Mouse (Mus musculus) CH12.LX (cell line): Measurements from ENCODE around the gene Actr8. TPM values are rescaled to one million over a fixed set of nuclear protein-coding genes. Genes with fewer than 3 reads are reported as not detected.

ENCODE experiments used
- DNase-seq: peaks from one replicate; pipeline ENCODE4 v3.0.0-alpha.2; 2013; ENCODE audit errors: extremely low read depth
- H3K27ac ChIP-seq: 2 replicates; pipeline ENCODE4 v1.5.1; 2012; ENCODE audit warnings: low read depth, mild to moderate bottlenecking, control low read depth, moderate library complexity; ENCODE audit not compliant: insufficient read depth
- H3K27me3 ChIP-seq: replicated peaks from 2 replicates; pipeline ENCODE3; 2012; ENCODE audit warnings: inconsistent platforms
- H3K36me3 ChIP-seq, 2 experiments: replicated peaks in 1 of 2; 2 replicates each; pipeline versions ENCODE3 to v1.6.1; 2012; ENCODE audit warnings: inconsistent platforms in 1 of 2, low read length in 1 of 2, mild to moderate bottlenecking in 1 of 2, mixed read lengths in 1 of 2, moderate library complexity in 1 of 2; ENCODE audit not compliant: control insufficient read depth in 1 of 2, insufficient read depth in 1 of 2
- H3K4me1 ChIP-seq, 2 experiments: 2 replicates each; pipeline ENCODE4 v1.6.1; 2012; ENCODE audit warnings: inconsistent platforms in 1 of 2, moderate library complexity in 1 of 2; ENCODE audit not compliant: insufficient read depth in 2 of 2, control insufficient read depth in 1 of 2
- H3K4me2 ChIP-seq: 2 replicates; pipeline ENCODE4 v1.6.1; 2012; ENCODE audit warnings: low read depth, mild to moderate bottlenecking, control low read depth; ENCODE audit not compliant: poor library complexity, insufficient read depth, severe bottlenecking
- H3K4me3 ChIP-seq, 3 experiments: fragments of 150-350 bp in 1 of 3; sonication (generic) in 1 of 3; replicated peaks in 1 of 3; 2 replicates each; pipeline versions ENCODE3 to v1.5.1; 2011 to 2012; ENCODE audit warnings: low read depth in 2 of 3, low read length in 2 of 3, mild to moderate bottlenecking in 2 of 3, moderate library complexity in 2 of 3, control low read depth in 1 of 3, improper control_type of control experiment in 1 of 3, inconsistent platforms in 1 of 3, mixed read lengths in 1 of 3; ENCODE audit not compliant: poor library complexity in 1 of 3
- H3K79me2 ChIP-seq: replicated peaks from 2 replicates; pipeline ENCODE4 v1.6.1; 2012; ENCODE audit warnings: mild to moderate bottlenecking, moderate library complexity; ENCODE audit not compliant: control insufficient read depth, poor library complexity, insufficient read depth, severe bottlenecking; ENCODE audit errors: extremely low read depth
- H3K9ac ChIP-seq: 2 replicates; pipeline ENCODE4 v1.6.1; 2012; ENCODE audit warnings: low read depth, mild to moderate bottlenecking, control low read depth, moderate library complexity; ENCODE audit not compliant: insufficient read depth
- H3K9me3 ChIP-seq: replicated peaks from 2 replicates; pipeline ENCODE3; 2012; ENCODE audit warnings: low read length, inconsistent platforms, mixed read lengths
- CHD1 ChIP-seq: IDR thresholded peaks from 2 replicates; pipeline ENCODE4 v1.6.1; 2012; ENCODE audit warnings: low read depth, low read length, improper control_type of control experiment, inconsistent platforms
- ETS1 ChIP-seq: conservative IDR thresholded peaks from 2 replicates; pipeline ENCODE4 v1.6.1; 2012; ENCODE audit warnings: low read depth, mild to moderate bottlenecking, inconsistent platforms, low read length, improper control_type of control experiment, moderate library complexity
- GABPA ChIP-seq: IDR thresholded peaks from 2 replicates; pipeline ENCODE4 v1.6.1; 2012; ENCODE audit warnings: low read depth, low read length, improper control_type of control experiment, inconsistent platforms; ENCODE audit not compliant: insufficient replicate concordance
- HCFC1 ChIP-seq: IDR thresholded peaks from 2 replicates; pipeline ENCODE4 v1.6.1; 2012; ENCODE audit warnings: low read depth, mild to moderate bottlenecking, inconsistent platforms, low read length, improper control_type of control experiment
- IRF4 ChIP-seq: IDR thresholded peaks from 2 replicates; pipeline ENCODE4 v1.6.1; 2014; ENCODE audit warnings: low read depth, mild to moderate bottlenecking, inconsistent platforms, low read length, improper control_type of control experiment
- JUND ChIP-seq: conservative IDR thresholded peaks from 2 replicates; pipeline ENCODE4 v1.6.1; 2011; ENCODE audit warnings: low read depth, low read length, improper control_type of control experiment
- MAX ChIP-seq: IDR thresholded peaks from 2 replicates; pipeline ENCODE4 v1.6.1; 2011; ENCODE audit warnings: low read length, improper control_type of control experiment
- MXI1 ChIP-seq: IDR thresholded peaks from 2 replicates; pipeline ENCODE4 v1.6.1; 2011; ENCODE audit warnings: mild to moderate bottlenecking, low read depth, low read length, improper control_type of control experiment
- MYC ChIP-seq: IDR thresholded peaks from 2 replicates; pipeline ENCODE4 v1.6.1; 2011; ENCODE audit warnings: low read depth, mild to moderate bottlenecking, improper control_type of control experiment, low read length
- POLR2A ChIP-seq: IDR thresholded peaks from 2 replicates; pipeline ENCODE4 v1.6.1; 2011; ENCODE audit warnings: low read depth, mild to moderate bottlenecking, improper control_type of control experiment, low read length
- TCF12 ChIP-seq: IDR thresholded peaks from 2 replicates; pipeline ENCODE4 v1.6.1; 2014; ENCODE audit warnings: low read depth, mild to moderate bottlenecking, inconsistent platforms, low read length, improper control_type of control experiment
- ZKSCAN1 ChIP-seq: IDR thresholded peaks from 2 replicates; pipeline ENCODE4 v1.6.1; 2012; ENCODE audit warnings: low read depth, inconsistent platforms, low read length, improper control_type of control experiment, borderline replicate concordance
- ZMIZ1 ChIP-seq: IDR thresholded peaks from 2 replicates; pipeline ENCODE4 v1.6.1; 2012; ENCODE audit warnings: low read depth, mild to moderate bottlenecking, inconsistent platforms, low read length, improper control_type of control experiment
- dilution Hi-C: fragments of 300-500 bp; cut with MboI; formaldehyde crosslinking; loops from 2 replicates; pipeline ENCODE4 v1.14.3; 2020; ENCODE audit warnings: low sequenced_read_pairs; ENCODE audit not compliant: extremely low pct_unique_long_range_greater_than_20kb, extremely low pct_ligation_motif_present
- in situ Hi-C: fragments of 300-500 bp; cut with MboI; formaldehyde crosslinking; loops from 3 replicates; pipeline ENCODE4 v1.14.3; 2019; ENCODE audit warnings: low sequenced_read_pairs, low pct_ligation_motif_present, low pct_unique_long_range_greater_than_20kb, mixed read lengths
- polyA plus RNA-seq: library from polyadenylated mRNA; unstranded; fragments of >175 nt; gene quantifications from 2 replicates; pipeline ENCODE4 v1.2.1, GENCODE M21; 2012; ENCODE audit warnings: low read depth; ENCODE audit not compliant: insufficient read length
- total RNA-seq, 2 experiments: library from RNA; depleted of rRNA; stranded (reverse); fragments of 300-350 nt in 1 of 2; fragments of >200 nt in 1 of 2; gene quantifications; 2 replicates each; pipeline ENCODE4 v1.2.3; 2012 to 2014

The Actr8 gene
- total and polyA plus RNA-seq, 3 experiments, result 26.7 to 34.3 (median 33.4) TPM

- H3K79me2 ChIP-seq, result 0 out of 2 replicates have a peak, but pooled peaks cover under 1% of the 10 kb centered on the region
- TF ChIP-seq MYC (no peak), ETS1 (no peak), JUND (no peak)
- TF ChIP-seq, all 38 proteins: peak for 0
- Histone ChIP-seq H3K4me2 (no peak overlapping the region), H3K9me3 (peaks cover 3% of the 10 kb centered on the region), H3K36me3 (peaks cover 83 to 98% of the 10 kb centered on the region in 2 experiments), H3K27me3 (no peaks in the 10 kb centered on the region), H3K9ac (no peak overlapping the region), H3K4me3 (no peak overlapping the region), H3K27ac (no peak overlapping the region), H3K4me1 (no peaks in the 10 kb centered on the region; a peak in 1 of 4 replicates)
- in situ Hi-C loops, result no loop called here
- DNase-seq, result no peak
- dilution Hi-C loops, result no loop called here
Observed at GRCm38 (mm10) chr14:29986096-29986495, 8.0 kb downstream of the Actr8 start.

GRCm38 (mm10) chr14:29987276-29987675 is 9.1 kb downstream of the Actr8 start:
- dilution Hi-C loops (no loop called here), in situ Hi-C loops (no loop called here)
- no peak for DNase-seq
- Histone ChIP-seq H3K79me2 (no peaks in the 10 kb centered on the region), H3K9ac (no peak overlapping the region), H3K4me2 (no peak overlapping the region), H3K27me3 (no peaks in the 10 kb centered on the region), H3K36me3 (peaks cover 88 to 98% of the 10 kb centered on the region in 2 experiments), H3K9me3 (no peaks in the 10 kb centered on the region), H3K4me1 (no peaks in the 10 kb centered on the region; a peak in 1 of 4 replicates), H3K27ac (no peak overlapping the region), H3K4me3 (no peak overlapping the region)
- TF ChIP-seq MXI1 (no peak), CHD1 (no peak), HCFC1 (no peak), MAX (no peak), ZMIZ1 (no peak), IRF4 (no peak), ZKSCAN1 (no peak), POLR2A (no peak), GABPA (no peak)

GRCm38 (mm10) chr14:29987739-29988138 is 9.6 kb downstream of the Actr8 start:
- Histone ChIP-seq H3K4me2 (no peak overlapping the region), H3K27me3 (no peaks in the 10 kb centered on the region), H3K27ac (no peak overlapping the region), H3K4me3 (no peak overlapping the region), H3K36me3 (peaks cover 89 to 99% of the 10 kb centered on the region in 2 experiments), H3K9me3 (no peaks in the 10 kb centered on the region), H3K4me1 (no peaks in the 10 kb centered on the region; a peak in 1 of 4 replicates), H3K9ac (no peak overlapping the region), H3K79me2 (no peaks in the 10 kb centered on the region)
- DNase-seq, result no peak
- in situ Hi-C loops (no loop called here), dilution Hi-C loops (no loop called here)
- TF ChIP-seq ETS1 (no peak), TCF12 (no peak)
